Mouse (Mus musculus) cortical plate, adult 2 months (tissue): ENCODE data around the gene Bag1. TPM values are rescaled to one million over a fixed set of nuclear protein-coding genes. Genes with fewer than 3 reads are reported as not detected.

Experiments used
- H3K27ac ChIP-seq: fragments of 200-500 bp; 2 replicates; pipeline ENCODE4 v1.5.1; 2012; ENCODE audit warnings: low read length, control low read depth, inconsistent platforms; ENCODE audit not compliant: insufficient read depth
- H3K4me1 ChIP-seq: fragments of 200-500 bp; 2 replicates; pipeline ENCODE4 v1.6.1; 2011; ENCODE audit warnings: low read length; ENCODE audit not compliant: control insufficient read depth, insufficient read depth
- H3K4me3 ChIP-seq: fragments of 200-500 bp; 2 replicates; pipeline ENCODE4 v1.5.1; 2011; ENCODE audit warnings: mild to moderate bottlenecking, low read length, control low read depth; ENCODE audit not compliant: insufficient read depth
- CTCF ChIP-seq: fragments of 200-500 bp; IDR thresholded peaks from 2 replicates; pipeline ENCODE4 v1.5.1; 2011; ENCODE audit warnings: mild to moderate bottlenecking, control low read depth, low read length; ENCODE audit not compliant: insufficient read depth; ENCODE audit errors: extremely low read depth
- POLR2A ChIP-seq: fragments of 200-500 bp; IDR thresholded peaks from 2 replicates; pipeline ENCODE4 v1.6.1; 2011; ENCODE audit warnings: mild to moderate bottlenecking, low read length, control low read depth; ENCODE audit not compliant: insufficient read depth; ENCODE audit errors: extremely low read depth
- polyA plus RNA-seq: library from polyadenylated mRNA; depleted of rRNA; stranded (reverse); fragments of >200 nt; gene quantifications from 2 replicates; pipeline ENCODE4 v1.2.3, GENCODE M21; 2012; rRNA removed

The Bag1 gene
- polyA plus RNA-seq, 1 experiment: 164 TPM

GRCm38 (mm10) chr4:40898476-40899044 lies 49.5 kb downstream of the Bag1 start:
- H3K4me1 ChIP-seq: no peaks in the 10 kb centered on the region
- no peak overlapping the region for H3K27ac ChIP-seq
- no peak overlapping the region for H3K4me3 ChIP-seq
- no peak for TF ChIP-seq POLR2A
- no peak for TF ChIP-seq CTCF

- TF ChIP-seq POLR2A: no peak
- TF ChIP-seq CTCF: no peak
- H3K4me1 ChIP-seq: no peaks in the 10 kb centered on the region
- H3K27ac ChIP-seq: no peak overlapping the region
- H3K4me3 ChIP-seq: no peak overlapping the region
These were observed 52.4 kb downstream of the Bag1 start for GRCm38 (mm10) chr4:40895646-40896045.

- no peak overlapping the region for H3K4me3 ChIP-seq
- H3K4me1 ChIP-seq: peaks cover 1% of the 10 kb centered on the region
- no peak overlapping the region for H3K27ac ChIP-seq
- TF ChIP-seq CTCF (no peak), POLR2A (no peak)
These were observed 53.0 kb downstream of the Bag1 start for GRCm38 (mm10) chr4:40895118-40895517.

GRCm38 (mm10) chr4:40891206-40891605 lies 56.9 kb downstream of the Bag1 start:
- Histone ChIP-seq H3K4me1 (peaks cover 5% of the 10 kb centered on the region), H3K27ac (no peak overlapping the region), H3K4me3 (no peak overlapping the region)
- TF ChIP-seq POLR2A (no peak), CTCF (no peak)

- TF ChIP-seq CTCF: no peak
- no peak for TF ChIP-seq POLR2A
- peaks cover 5% of the 10 kb centered on the region for H3K4me1 ChIP-seq
- no peak overlapping the region for H3K27ac ChIP-seq
- no peak overlapping the region for H3K4me3 ChIP-seq
These were observed 58.1 kb downstream of the Bag1 start for GRCm38 (mm10) chr4:40889983-40890382.

GRCm38 (mm10) chr4:40889252-40889651 lies 58.8 kb downstream of the Bag1 start:
- H3K27ac ChIP-seq: no peak overlapping the region
- TF ChIP-seq CTCF (no peak), POLR2A (no peak)
- H3K4me1 ChIP-seq: peaks cover 5% of the 10 kb centered on the region
- H3K4me3 ChIP-seq: no peak overlapping the region

- Histone ChIP-seq H3K27ac (no peak overlapping the region), H3K4me1 (peaks cover 6% of the 10 kb centered on the region), H3K4me3 (no peak overlapping the region)
- TF ChIP-seq CTCF: no peak
- TF ChIP-seq POLR2A: no peak
These were observed 59.3 kb downstream of the Bag1 start for GRCm38 (mm10) chr4:40888839-40889238.

Other genes with a start within 250 kb of the Bag1 start
- gene Aptx, start 245.1 kb downstream of the Bag1 start, polyA plus RNA-seq: 27.8 and 28.0 TPM in 2 replicates
- 98.3 and 98.7 TPM in 2 replicates for gene Dnaja1, start 226.1 kb downstream of the Bag1 start, polyA plus RNA-seq
- 47.0 and 49.8 TPM in 2 replicates for gene Smu1, start 190.4 kb downstream of the Bag1 start, polyA plus RNA-seq
- gene B4galt1, start 94.3 kb downstream of the Bag1 start, polyA plus RNA-seq: 4.2 and 4.3 TPM in 2 replicates
- gene Spink4, start 28.2 kb downstream of the Bag1 start, polyA plus RNA-seq: 0.73 TPM in 1 of 2 replicates, not detected in the other
- 102 and 106 TPM in 2 replicates for gene Chmp5, start 113 bp upstream of the Bag1 start, polyA plus RNA-seq
- 84.9 and 87.1 TPM in 2 replicates for gene Nfx1, start 22.6 kb upstream of the Bag1 start, polyA plus RNA-seq
- gene Aqp7, start 99.8 kb upstream of the Bag1 start, polyA plus RNA-seq: not detected in 2 replicates
- 0.09 TPM in 1 of 2 replicates, not detected in the other for gene Aqp3, start 149.9 kb upstream of the Bag1 start, polyA plus RNA-seq
- gene Nol6, start 176.2 kb upstream of the Bag1 start, polyA plus RNA-seq: 71.1 and 73.4 TPM in 2 replicates
- 129 and 134 TPM in 2 replicates for gene Ube2r2, start 187.4 kb upstream of the Bag1 start, polyA plus RNA-seq